Mouse (Mus musculus): ENCODE results near the gene Slco4a1. TPM values are rescaled to one million over a fixed set of nuclear protein-coding genes. Genes with fewer than 3 reads are reported as not detected.

The Slco4a1 gene
- polyA plus RNA-seq, 1 experiment from 2014 or later, result 2.1 TPM

- WGBS, result 76% methylated on average over 4 of the region's 4 CpGs
- Histone ChIP-seq H3K27ac (ENCODE audit: low read length) (no peak overlapping the region), H3K36me3 (ENCODE audit: control insufficient read depth, insufficient read depth) (no peaks in the 10 kb centered on the region), H3K4me3 (ENCODE audit: low read length) (no peak overlapping the region), H3K4me2 (ENCODE audit: low read depth, low read length) (no peak overlapping the region), H3K27me3 (ENCODE audit: control insufficient read depth, insufficient read depth, low read length) (peaks cover 22% of the 10 kb centered on the region), H3K9me3 (replicated peaks; ENCODE audit: control insufficient read depth, low read length) (no peaks in the 10 kb centered on the region), H3K9ac (ENCODE audit: low read length) (no peak overlapping the region), H3K4me1 (ENCODE audit: control insufficient read depth, insufficient read depth, low read length) (0 out of 2 replicates have a peak, but pooled peaks cover 4% of the 10 kb centered on the region)
- no peak for ATAC-seq (replicated peaks; ENCODE audit: extremely low read depth, insufficient read depth, low FRiP score)
Observed at GRCm38 (mm10) chr2:180459437-180459836, 3.4 kb downstream of the Slco4a1 start.

DNA sequence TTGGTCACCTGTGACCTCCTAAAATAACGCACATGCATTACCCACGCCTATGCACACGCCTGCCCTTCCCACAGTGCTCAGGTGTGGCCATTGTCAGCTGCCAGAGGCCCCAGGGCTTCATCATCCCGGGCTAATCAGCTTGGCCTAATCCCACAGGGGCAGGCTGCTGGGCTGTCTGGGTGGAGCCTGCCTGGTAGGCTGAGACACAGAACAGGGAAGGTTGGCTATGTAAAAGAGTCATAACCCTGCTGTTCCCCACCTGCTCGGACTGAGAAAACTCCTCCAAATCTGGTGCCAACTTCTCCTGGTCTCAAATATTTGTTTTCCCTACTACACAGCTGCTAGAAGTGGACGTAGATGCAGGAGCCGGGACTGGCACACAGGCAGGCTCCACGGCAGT is 4.8 kb downstream of the Slco4a1 start:
- 65% methylated on average over 8 of the region's 8 CpGs for WGBS
- Histone ChIP-seq H3K36me3 (ENCODE audit: control insufficient read depth, insufficient read depth) (no peaks in the 10 kb centered on the region), H3K27ac (ENCODE audit: low read length) (no peak overlapping the region), H3K9me3 (replicated peaks; ENCODE audit: control insufficient read depth, low read length) (no peaks in the 10 kb centered on the region), H3K4me3 (ENCODE audit: low read length) (no peak overlapping the region), H3K27me3 (ENCODE audit: control insufficient read depth, insufficient read depth, low read length) (peaks cover 22% of the 10 kb centered on the region), H3K9ac (ENCODE audit: low read length) (no peak overlapping the region), H3K4me2 (ENCODE audit: low read depth, low read length) (no peak overlapping the region), H3K4me1 (ENCODE audit: control insufficient read depth, insufficient read depth, low read length) (0 out of 2 replicates have a peak, but pooled peaks cover 4% of the 10 kb centered on the region)
- no peak for ATAC-seq (replicated peaks; ENCODE audit: extremely low read depth, insufficient read depth, low FRiP score)

DNA sequence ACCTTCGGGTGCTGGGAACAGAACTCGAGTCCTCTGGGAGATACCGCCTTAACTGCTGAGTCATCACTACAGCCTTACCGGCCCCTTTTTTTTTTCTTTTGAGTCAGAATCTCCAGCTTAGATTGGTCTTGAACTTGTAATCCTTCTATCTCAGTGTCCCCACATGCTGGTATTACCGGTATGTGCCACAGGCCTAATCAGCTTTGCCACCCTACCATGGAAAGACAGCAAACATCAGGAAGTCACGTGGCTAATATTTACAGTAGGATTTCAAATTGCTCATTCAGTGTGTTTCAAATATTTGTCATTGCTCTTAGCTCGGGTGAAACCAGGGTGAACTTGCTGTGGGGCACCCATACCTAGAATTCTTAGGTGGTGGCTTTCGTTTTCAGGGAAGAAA is 6.5 kb downstream of the Slco4a1 start:
- no peak for ATAC-seq (replicated peaks; ENCODE audit: extremely low read depth, insufficient read depth, low FRiP score)
- no peak overlapping the region for H3K9ac ChIP-seq (ENCODE audit: low read length)
- peaks cover 8% of the 10 kb centered on the region for H3K27me3 ChIP-seq (ENCODE audit: control insufficient read depth, insufficient read depth, low read length)
- no peaks in the 10 kb centered on the region for H3K9me3 ChIP-seq (replicated peaks; ENCODE audit: control insufficient read depth, low read length)
- no peaks in the 10 kb centered on the region for H3K36me3 ChIP-seq (ENCODE audit: control insufficient read depth, insufficient read depth)
- H3K27ac ChIP-seq (ENCODE audit: low read length), result no peak overlapping the region
- no peaks in the 10 kb centered on the region for H3K4me1 ChIP-seq (ENCODE audit: control insufficient read depth, insufficient read depth, low read length)
- H3K4me2 ChIP-seq (ENCODE audit: low read depth, low read length), result no peak overlapping the region
- 80% methylated on average over 8 of the region's 8 CpGs for WGBS
- H3K4me3 ChIP-seq (ENCODE audit: low read length), result no peak overlapping the region

DNA sequence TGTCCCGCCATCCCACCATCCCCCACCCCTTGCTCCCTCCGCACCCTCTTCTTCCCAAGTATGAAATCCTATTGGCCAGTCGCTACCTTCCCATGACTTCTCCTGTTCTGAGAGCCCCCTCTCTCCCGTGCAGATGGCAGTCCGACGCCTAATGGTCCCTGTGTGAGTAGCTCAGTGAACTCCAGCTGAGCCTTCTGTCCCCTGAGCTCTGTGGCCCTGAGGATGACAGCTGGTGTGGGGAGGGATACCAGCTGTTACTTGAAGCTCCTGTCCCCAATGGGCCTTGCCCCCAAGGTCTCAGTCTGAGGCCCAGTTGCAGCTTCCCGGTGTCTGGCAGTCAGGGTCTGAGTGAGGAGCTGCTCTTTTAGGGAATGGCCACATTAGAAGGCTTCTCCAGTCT is 10.5 kb downstream of the Slco4a1 start:
- H3K9me3 ChIP-seq (replicated peaks; ENCODE audit: control insufficient read depth, low read length), result no peaks in the 10 kb centered on the region
- no peaks in the 10 kb centered on the region for H3K27me3 ChIP-seq (ENCODE audit: control insufficient read depth, insufficient read depth, low read length)
- no peak overlapping the region for H3K27ac ChIP-seq (ENCODE audit: low read length)
- no peaks in the 10 kb centered on the region for H3K36me3 ChIP-seq (ENCODE audit: control insufficient read depth, insufficient read depth)
- H3K9ac ChIP-seq (ENCODE audit: low read length), result no peak overlapping the region
- WGBS, result 62% methylated on average over 7 of the region's 7 CpGs
- no peak overlapping the region for H3K4me3 ChIP-seq (ENCODE audit: low read length)
- no peaks in the 10 kb centered on the region for H3K4me1 ChIP-seq (ENCODE audit: control insufficient read depth, insufficient read depth, low read length)
- H3K4me2 ChIP-seq (ENCODE audit: low read depth, low read length), result no peak overlapping the region
- ATAC-seq (replicated peaks; ENCODE audit: extremely low read depth, insufficient read depth, low FRiP score), result no peak

GRCm38 (mm10) chr2:180468871-180469270 is 12.8 kb downstream of the Slco4a1 start:
- H3K9ac ChIP-seq (ENCODE audit: low read length), result no peak overlapping the region
- no peak for ATAC-seq (replicated peaks; ENCODE audit: extremely low read depth, insufficient read depth, low FRiP score)
- no peaks in the 10 kb centered on the region for H3K4me1 ChIP-seq (ENCODE audit: control insufficient read depth, insufficient read depth, low read length)
- no peak overlapping the region for H3K4me3 ChIP-seq (ENCODE audit: low read length)
- WGBS, result 86% methylated on average over 8 of the region's 8 CpGs
- H3K27ac ChIP-seq (ENCODE audit: low read length), result no peak overlapping the region
- no peaks in the 10 kb centered on the region for H3K9me3 ChIP-seq (replicated peaks; ENCODE audit: control insufficient read depth, low read length)
- no peaks in the 10 kb centered on the region for H3K27me3 ChIP-seq (ENCODE audit: control insufficient read depth, insufficient read depth, low read length)
- H3K36me3 ChIP-seq (ENCODE audit: control insufficient read depth, insufficient read depth), result no peaks in the 10 kb centered on the region
- H3K4me2 ChIP-seq (ENCODE audit: low read depth, low read length), result no peak overlapping the region

GRCm38 (mm10) chr2:180469768-180470167 is 13.7 kb downstream of the Slco4a1 start:
- no peaks in the 10 kb centered on the region for H3K36me3 ChIP-seq (ENCODE audit: control insufficient read depth, insufficient read depth)
- no peak overlapping the region for H3K4me2 ChIP-seq (ENCODE audit: low read depth, low read length)
- no peak for ATAC-seq (replicated peaks; ENCODE audit: extremely low read depth, insufficient read depth, low FRiP score)
- 51% methylated on average over 9 of the region's 9 CpGs for WGBS
- no peaks in the 10 kb centered on the region for H3K9me3 ChIP-seq (replicated peaks; ENCODE audit: control insufficient read depth, low read length)
- no peak overlapping the region for H3K9ac ChIP-seq (ENCODE audit: low read length)
- no peaks in the 10 kb centered on the region for H3K27me3 ChIP-seq (ENCODE audit: control insufficient read depth, insufficient read depth, low read length)
- H3K4me1 ChIP-seq (ENCODE audit: control insufficient read depth, insufficient read depth, low read length), result no peaks in the 10 kb centered on the region
- H3K4me3 ChIP-seq (ENCODE audit: low read length), result no peak overlapping the region
- H3K27ac ChIP-seq (ENCODE audit: low read length), result no peak overlapping the region

DNA sequence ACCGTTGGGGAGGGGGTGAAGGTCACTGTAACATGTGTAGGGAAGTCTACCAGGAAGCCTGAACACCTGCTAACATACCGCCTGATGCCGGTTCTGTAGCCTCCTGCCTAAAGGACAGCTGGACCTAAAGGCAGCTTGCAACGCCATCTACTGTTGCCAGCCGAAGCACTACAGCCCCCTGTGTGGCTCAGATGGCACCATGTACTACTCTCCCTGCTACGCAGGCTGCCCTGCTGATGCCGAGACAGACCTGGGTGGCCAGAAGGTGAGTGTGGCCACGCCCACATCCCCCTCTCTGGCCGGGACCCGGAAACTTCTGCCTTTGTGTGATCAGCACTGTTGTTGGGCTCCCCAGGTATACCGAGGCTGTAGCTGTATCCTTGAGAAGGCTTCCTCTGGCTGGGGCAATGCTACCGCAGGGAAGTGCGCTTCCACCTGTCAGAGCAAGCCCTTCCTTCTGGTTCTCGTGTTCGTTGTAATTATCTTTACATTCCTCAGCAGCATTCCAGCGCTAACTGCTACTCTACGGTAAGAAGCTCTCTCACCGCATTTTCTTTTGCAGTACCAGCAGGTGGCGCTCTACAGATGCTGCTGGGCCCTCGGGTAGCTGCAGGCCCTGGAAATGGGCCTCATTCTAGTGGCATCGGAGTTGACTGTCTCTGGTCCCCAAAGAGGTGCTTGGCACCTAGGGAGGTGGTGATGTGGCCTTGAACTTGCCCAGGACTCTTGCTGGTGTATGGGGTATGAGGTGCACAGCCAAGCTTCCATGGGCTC is 16.4 kb downstream of the Slco4a1 start:
- 13% methylated on average over 21 of the region's 21 CpGs for WGBS
- no peak overlapping the region for H3K9ac ChIP-seq (ENCODE audit: low read length)
- no peak overlapping the region for H3K4me3 ChIP-seq (ENCODE audit: low read length)
- H3K36me3 ChIP-seq (ENCODE audit: control insufficient read depth, insufficient read depth), result no peaks in the 10 kb centered on the region
- H3K27me3 ChIP-seq (ENCODE audit: control insufficient read depth, insufficient read depth, low read length), result no peaks in the 10 kb centered on the region
- no peaks in the 10 kb centered on the region for H3K4me1 ChIP-seq (ENCODE audit: control insufficient read depth, insufficient read depth, low read length)
- H3K9me3 ChIP-seq (replicated peaks; ENCODE audit: control insufficient read depth, low read length), result no peaks in the 10 kb centered on the region
- no peak overlapping the region for H3K27ac ChIP-seq (ENCODE audit: low read length)
- no peak overlapping the region for H3K4me2 ChIP-seq (ENCODE audit: low read depth, low read length)
- ATAC-seq (replicated peaks; ENCODE audit: extremely low read depth, insufficient read depth, low FRiP score), result peak; percentile 3; the same call in 1 of the 2 replicates

- H3K4me2 ChIP-seq (ENCODE audit: low read depth, low read length), result no peak overlapping the region
- 38% methylated on average over 7 of the region's 7 CpGs for WGBS
- H3K9me3 ChIP-seq (replicated peaks; ENCODE audit: control insufficient read depth, low read length), result no peaks in the 10 kb centered on the region
- H3K9ac ChIP-seq (ENCODE audit: low read length), result no peak overlapping the region
- no peaks in the 10 kb centered on the region for H3K4me1 ChIP-seq (ENCODE audit: control insufficient read depth, insufficient read depth, low read length)
- no peak overlapping the region for H3K4me3 ChIP-seq (ENCODE audit: low read length)
- H3K36me3 ChIP-seq (ENCODE audit: control insufficient read depth, insufficient read depth), result no peaks in the 10 kb centered on the region
- H3K27me3 ChIP-seq (ENCODE audit: control insufficient read depth, insufficient read depth, low read length), result no peaks in the 10 kb centered on the region
- ATAC-seq (replicated peaks; ENCODE audit: extremely low read depth, insufficient read depth, low FRiP score), result peak; percentile 64
- H3K27ac ChIP-seq (ENCODE audit: low read length), result no peak overlapping the region
Observed at GRCm38 (mm10) chr2:180473080-180473440, 17.0 kb downstream of the Slco4a1 start.

GRCm38 (mm10) chr2:180474864-180475263 is 18.8 kb downstream of the Slco4a1 start:
- 90% methylated on average over 3 of the region's 3 CpGs for WGBS
- Histone ChIP-seq H3K9ac (ENCODE audit: low read length) (no peak overlapping the region), H3K4me3 (ENCODE audit: low read length) (no peak overlapping the region), H3K4me1 (ENCODE audit: control insufficient read depth, insufficient read depth, low read length) (no peaks in the 10 kb centered on the region), H3K36me3 (ENCODE audit: control insufficient read depth, insufficient read depth) (no peaks in the 10 kb centered on the region), H3K27ac (ENCODE audit: low read length) (no peak overlapping the region), H3K9me3 (replicated peaks; ENCODE audit: control insufficient read depth, low read length) (no peaks in the 10 kb centered on the region), H3K4me2 (ENCODE audit: low read depth, low read length) (no peak overlapping the region), H3K27me3 (ENCODE audit: control insufficient read depth, insufficient read depth, low read length) (peaks cover 2% of the 10 kb centered on the region; the same call in 1 of the 2 replicates)
- no peak for ATAC-seq (replicated peaks; ENCODE audit: extremely low read depth, insufficient read depth, low FRiP score)

Data from heart, embryonic 16.5 days (tissue).